Mouse (Mus musculus) thymus, adult 2 months (tissue): Measurements from ENCODE around the gene Trim9. TPM values are rescaled to one million over a fixed set of nuclear protein-coding genes. Genes with fewer than 3 reads are reported as not detected.

Source experiments
- DNase-seq: peaks from one replicate; pipeline ENCODE4 v3.0.0; 2021
- H3K27ac ChIP-seq: fragments of 200-500 bp; 2 replicates; pipeline ENCODE4 v1.5.1; 2012; ENCODE audit warnings: low read length, control low read depth; ENCODE audit not compliant: control insufficient read depth, insufficient read depth
- H3K27me3 ChIP-seq: fragments of 200-500 bp; 2 replicates; pipeline ENCODE4 v1.6.1; 2012; ENCODE audit warnings: mild to moderate bottlenecking, low read length, moderate library complexity, mixed read lengths; ENCODE audit not compliant: control insufficient read depth, insufficient read depth
- H3K36me3 ChIP-seq: fragments of 200-500 bp; 2 replicates; pipeline ENCODE4 v1.6.1; 2012; ENCODE audit warnings: mild to moderate bottlenecking, low read length, moderate library complexity; ENCODE audit not compliant: control insufficient read depth, insufficient read depth
- H3K4me1 ChIP-seq: fragments of 200-500 bp; replicated peaks from 2 replicates; pipeline ENCODE4 v1.6.1; 2012; ENCODE audit warnings: low read length; ENCODE audit not compliant: control insufficient read depth, insufficient read depth
- H3K4me3 ChIP-seq: fragments of 200-500 bp; 2 replicates; pipeline ENCODE4 v1.5.1; 2012; ENCODE audit warnings: mild to moderate bottlenecking, low read length, control low read depth, moderate library complexity; ENCODE audit not compliant: control insufficient read depth, insufficient read depth
- CTCF ChIP-seq: fragments of 200-500 bp; IDR thresholded peaks from 2 replicates; pipeline ENCODE4 v1.5.1; 2012; ENCODE audit warnings: mild to moderate bottlenecking, control low read depth, low read length, moderate library complexity, borderline replicate concordance; ENCODE audit not compliant: control insufficient read depth, poor library complexity, insufficient read depth; ENCODE audit errors: extremely low read depth
- POLR2A ChIP-seq: fragments of 200-500 bp; IDR thresholded peaks from 2 replicates; pipeline ENCODE4 v1.6.1; 2012; ENCODE audit warnings: mild to moderate bottlenecking, low read length, control low read depth, moderate library complexity; ENCODE audit not compliant: control insufficient read depth, poor library complexity, insufficient read depth; ENCODE audit errors: extremely low read depth
- WGBS: fragments of 180-500 bp; shearing (Covaris S2); methylation state at CpG from one replicate; pipeline ENCODE4 v1.1.7; 2018; 5-methylcytosine and 5-hydroxymethylcytosine counted together
- polyA plus RNA-seq: library from polyadenylated mRNA; depleted of rRNA; stranded (reverse); fragments of >200 nt; gene quantifications from 2 replicates; pipeline ENCODE4 v1.2.3, GENCODE M21; 2012; rRNA removed

The Trim9 gene
- polyA plus RNA-seq, 1 experiment: 0.16 TPM

- no peaks in the 10 kb centered on the region for H3K27me3 ChIP-seq
- no peak overlapping the region for H3K27ac ChIP-seq
- no peak overlapping the region for H3K4me3 ChIP-seq
- no peak for DNase-seq
- 61% methylated on average over 5 of the region's 5 CpGs for WGBS
- H3K4me1 ChIP-seq: no peaks in the 10 kb centered on the region
- TF ChIP-seq POLR2A (no peak), CTCF (no peak)
- H3K36me3 ChIP-seq: no peaks in the 10 kb centered on the region
Observed at GRCm38 (mm10) chr12:70201926-70202529, 145.4 kb downstream of the Trim9 start.

GRCm38 (mm10) chr12:70196341-70196740, 151.1 kb downstream of the Trim9 start:
- TF ChIP-seq POLR2A: no peak
- TF ChIP-seq CTCF: no peak
- H3K27ac ChIP-seq: no peak overlapping the region
- H3K4me1 ChIP-seq: no peaks in the 10 kb centered on the region
- H3K27me3 ChIP-seq: no peaks in the 10 kb centered on the region
- 91% methylated on average over 5 of the region's 5 CpGs for WGBS
- H3K36me3 ChIP-seq: no peaks in the 10 kb centered on the region
- no peak overlapping the region for H3K4me3 ChIP-seq
- no peak for DNase-seq

GRCm38 (mm10) chr12:70195426-70195825, 152.0 kb downstream of the Trim9 start:
- no peak for DNase-seq
- no peak overlapping the region for H3K4me3 ChIP-seq
- WGBS: 98% methylated on average over 6 of the region's 6 CpGs
- H3K36me3 ChIP-seq: no peaks in the 10 kb centered on the region
- no peak for TF ChIP-seq CTCF
- TF ChIP-seq POLR2A: no peak
- H3K4me1 ChIP-seq: no peaks in the 10 kb centered on the region
- no peaks in the 10 kb centered on the region for H3K27me3 ChIP-seq
- no peak overlapping the region for H3K27ac ChIP-seq

Other genes with a start within 250 kb of the Trim9 start
- gene Nin, start 233.9 kb downstream of the Trim9 start, polyA plus RNA-seq: 21.8 and 32.2 TPM in 2 replicates
- 0.12 and 0.15 TPM in 2 replicates for gene Abhd12b, start 193.5 kb downstream of the Trim9 start, polyA plus RNA-seq
- gene Pygl, start 116.1 kb downstream of the Trim9 start, polyA plus RNA-seq: 19.6 and 19.7 TPM in 2 replicates
- gene Tmx1, start 105.5 kb upstream of the Trim9 start, polyA plus RNA-seq: 10.3 and 11.1 TPM in 2 replicates